8 mouse cellular contexts compared by ENCODE assay signal in genomic region chr7:77771711-77772449, GRCm38 (mm10).
DNase-seq lines count a peak whose midpoint lies in the region; ATAC-seq and TF ChIP-seq lines count a peak whose summit lies in the region.
"Had no signal": no experiment of that assay in that cellular context is flagged by ENCODE, and none has a peak within 500 bp of the region (broad histone marks: within the 10 kb centered on the region; RNA-seq: fewer than 3 reads in every experiment).

No protein-coding gene starts in this region.

- no peak for TF ChIP-seq CTCF in brain, embryonic 14.5 days (IDR thresholded peaks at IDR 0.05; ENCODE audit: borderline replicate concordance, extremely low read depth, insufficient read depth, insufficient read length)
- no peak for TF ChIP-seq CTCF in layer of hippocampus, adult 2 months (conservative IDR thresholded peaks at IDR 0.05)
- no peak for TF ChIP-seq CTCF in midbrain, postnatal 0 days (IDR thresholded peaks at IDR 0.05)

- peak overlapping the region; percentile 38 for H3K4me2 ChIP-seq in midbrain, postnatal 0 days (ENCODE audit: low read depth, low read length, poor library complexity, severe bottlenecking)

- no peaks in the 10 kb centered on the region for H3K9me3 ChIP-seq in midbrain, postnatal 0 days (ENCODE audit: low read length)

- H3K4me3 ChIP-seq in layer of hippocampus, adult 2 months, result peak overlapping the region; percentile 38
- peak overlapping the region; percentile 12; the same call in 1 of the 2 replicates for H3K4me3 ChIP-seq in midbrain, postnatal 0 days (ENCODE audit: low read depth, low read length)

- peak; percentile 6 for DNase-seq in ZHBTc4 (ENCODE audit: low read depth, low spot score)
- peak; percentile 93 for DNase-seq in brain, embryonic 14.5 days (ENCODE audit: low read depth)
- DNase-seq in heart, postnatal 25 days (ENCODE audit: low spot score), result peak; percentile 19
- DNase-seq in layer of hippocampus, adult 2 months (ENCODE audit: low spot score in 2 of 2), result peak; percentile 57 to 66
- peak; percentile 83 for DNase-seq in midbrain, postnatal 0 days (ENCODE audit: low spot score)
- DNase-seq in T-cell, adult 2 months (ENCODE audit: low spot score), result no peak

- H3K36me3 ChIP-seq in midbrain, postnatal 0 days (ENCODE audit: insufficient read depth, low read length), result no peaks in the 10 kb centered on the region

- H3K27me3 ChIP-seq in midbrain, postnatal 0 days (ENCODE audit: insufficient read depth, low read length), result no peaks in the 10 kb centered on the region

- H3K4me1 ChIP-seq in midbrain, postnatal 0 days (ENCODE audit: insufficient read depth, low read length), result peaks cover 6% of the 10 kb centered on the region; the same call in 1 of the 2 replicates

- H3K27ac ChIP-seq in layer of hippocampus, adult 2 months, result peak overlapping the region; percentile 67
- H3K27ac ChIP-seq in midbrain, postnatal 0 days (ENCODE audit: low read depth, low read length), result peak overlapping the region; percentile 32; the same call in 1 of the 2 replicates
- H3K27ac ChIP-seq: liver, embryonic 14.5 days had no signal

- no peak for TF ChIP-seq POLR2A in brain, embryonic 14.5 days (IDR thresholded peaks at IDR 0.05; ENCODE audit: borderline replicate concordance, extremely low read depth, insufficient read depth, insufficient read length, poor library complexity, severe bottlenecking)

- intact Hi-C loops in heart, postnatal 25 days (cut with DNase I), result no loop called here

- no peak overlapping the region for H3K9ac ChIP-seq in midbrain, postnatal 0 days (replicated peaks; ENCODE audit: low read length, poor library complexity, severe bottlenecking)
- H3K9ac ChIP-seq: liver, embryonic 14.5 days had no signal

- peak; percentile 86 for ATAC-seq in midbrain, postnatal 0 days (ENCODE audit: low FRiP score)
- ATAC-seq in granulocyte monocyte progenitor cell, adult 5-6 weeks (replicated peaks; ENCODE audit: poor library complexity, severe bottlenecking), result no peak

- 34% methylated on average over 11 of the region's 11 CpGs for WGBS in midbrain, postnatal 0 days
